Mouse (Mus musculus): Measurements from ENCODE around the gene Mob2. TPM values are rescaled to one million over a fixed set of nuclear protein-coding genes. Genes with fewer than 3 reads are reported as not detected.

Mob2 gene
- total RNA-seq, 2 experiments from 2014 or later, result 45.2 to 58.8 TPM

DNA sequence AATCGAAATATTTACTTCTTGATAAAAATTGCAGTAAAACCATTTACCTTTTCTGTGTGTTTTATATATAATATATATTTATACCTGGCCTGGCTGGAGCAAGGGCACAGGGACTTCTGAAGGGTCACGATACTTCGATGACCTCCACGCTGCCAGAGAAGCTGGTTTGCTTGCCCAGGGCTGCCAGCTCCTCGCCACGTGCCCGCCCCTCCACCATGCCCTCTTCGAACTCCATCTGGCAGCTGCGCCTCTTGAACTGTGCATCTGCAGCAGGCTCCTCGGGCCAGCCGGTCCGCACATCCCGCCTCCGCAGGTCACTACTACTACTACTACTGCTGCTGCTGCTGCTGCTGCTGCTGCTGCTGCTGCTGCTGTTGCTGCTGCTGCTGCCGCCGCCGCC is 20.9 kb upstream of the Mob2 start:
- DNase-seq (ENCODE audit: low spot score in 2 of 2), result no peak

GRCm38 (mm10) chr7:142080876-142081275 is 20.0 kb upstream of the Mob2 start:
- no peak for DNase-seq (ENCODE audit: low spot score in 2 of 2)

DNA sequence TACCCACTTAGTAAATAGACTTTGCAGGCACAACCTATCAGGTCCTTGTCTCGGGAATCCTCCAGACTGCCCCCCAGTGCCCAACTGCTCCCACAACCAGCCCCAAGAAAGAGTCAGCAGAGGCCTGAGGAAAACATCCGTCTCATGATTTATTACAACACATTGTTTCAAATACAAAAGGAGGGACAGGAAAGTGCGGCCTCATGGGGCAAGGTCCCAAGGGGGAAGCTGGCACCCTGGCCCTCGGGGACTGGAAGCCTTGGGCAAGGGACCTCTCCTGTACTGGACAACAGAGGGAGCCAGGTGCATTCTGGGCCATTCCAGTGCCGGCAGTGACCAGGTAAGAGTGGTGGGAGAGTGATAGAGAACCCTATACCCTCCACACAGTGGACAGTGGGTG is 18.5 kb upstream of the Mob2 start:
- DNase-seq (ENCODE audit: low spot score in 2 of 2), result no peak

GRCm38 (mm10) chr7:142077138-142077537 is 16.3 kb upstream of the Mob2 start:
- DNase-seq (ENCODE audit: low spot score in 2 of 2), result no peak

DNA sequence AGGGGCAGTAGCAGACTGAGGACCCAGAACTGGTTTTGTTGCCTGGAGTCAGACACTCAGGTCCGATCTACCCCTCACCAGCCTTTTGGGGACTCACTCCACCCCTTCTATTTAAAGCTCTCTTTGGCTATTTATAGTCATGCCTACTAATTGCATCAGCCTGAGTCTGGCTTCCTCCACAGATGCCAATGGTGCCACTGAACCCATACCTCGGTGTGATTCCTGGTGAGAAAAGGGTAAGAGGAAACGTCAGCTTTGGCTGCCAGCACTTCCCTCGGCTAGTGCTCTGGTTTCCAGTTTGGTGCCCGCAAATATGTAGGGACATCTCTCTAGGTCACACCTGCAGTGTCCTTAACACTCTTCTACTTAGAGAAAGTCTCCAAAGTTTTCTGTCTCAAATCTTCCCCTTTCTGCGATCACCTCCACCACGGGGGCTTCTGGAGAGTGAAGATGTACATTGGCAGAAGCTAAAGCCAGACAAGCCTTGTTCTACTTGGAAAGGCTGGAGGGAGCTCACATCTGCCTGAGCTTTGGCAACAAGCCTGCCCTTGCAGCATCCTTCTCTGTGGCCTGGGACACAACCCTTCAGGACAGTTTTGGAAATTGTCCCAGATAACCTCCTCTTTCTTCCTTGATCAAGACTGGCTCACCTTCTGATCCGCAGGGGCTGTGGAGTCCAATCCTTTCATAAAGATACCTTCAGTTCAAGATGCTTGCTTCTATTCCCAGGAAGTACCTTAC is 13.5 kb upstream of the Mob2 start:
- DNase-seq (ENCODE audit: low spot score in 2 of 2), result no peak

GRCm38 (mm10) chr7:142071717-142072116 is 10.9 kb upstream of the Mob2 start:
- no peak for DNase-seq (ENCODE audit: low spot score in 2 of 2)

DNA sequence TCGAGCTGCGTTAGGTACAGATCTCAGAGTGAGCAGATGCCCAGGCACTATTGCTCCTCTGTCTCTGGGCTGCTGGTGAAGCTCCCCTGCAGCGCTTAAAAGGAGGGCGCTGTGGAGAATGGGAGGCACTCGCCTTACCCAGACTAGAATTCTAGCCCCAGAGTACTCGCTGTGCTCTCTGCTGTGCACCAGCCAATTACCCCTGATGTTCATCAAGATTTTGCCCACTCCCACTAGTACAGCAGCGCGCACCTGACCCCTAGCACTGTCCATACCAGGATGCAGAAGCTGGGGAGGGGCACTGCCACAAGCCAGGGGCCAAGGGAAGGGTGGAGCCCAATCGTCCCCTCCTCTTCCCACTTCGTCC is 10.3 kb upstream of the Mob2 start:
- DNase-seq (ENCODE audit: low spot score in 2 of 2), result no peak

DNA sequence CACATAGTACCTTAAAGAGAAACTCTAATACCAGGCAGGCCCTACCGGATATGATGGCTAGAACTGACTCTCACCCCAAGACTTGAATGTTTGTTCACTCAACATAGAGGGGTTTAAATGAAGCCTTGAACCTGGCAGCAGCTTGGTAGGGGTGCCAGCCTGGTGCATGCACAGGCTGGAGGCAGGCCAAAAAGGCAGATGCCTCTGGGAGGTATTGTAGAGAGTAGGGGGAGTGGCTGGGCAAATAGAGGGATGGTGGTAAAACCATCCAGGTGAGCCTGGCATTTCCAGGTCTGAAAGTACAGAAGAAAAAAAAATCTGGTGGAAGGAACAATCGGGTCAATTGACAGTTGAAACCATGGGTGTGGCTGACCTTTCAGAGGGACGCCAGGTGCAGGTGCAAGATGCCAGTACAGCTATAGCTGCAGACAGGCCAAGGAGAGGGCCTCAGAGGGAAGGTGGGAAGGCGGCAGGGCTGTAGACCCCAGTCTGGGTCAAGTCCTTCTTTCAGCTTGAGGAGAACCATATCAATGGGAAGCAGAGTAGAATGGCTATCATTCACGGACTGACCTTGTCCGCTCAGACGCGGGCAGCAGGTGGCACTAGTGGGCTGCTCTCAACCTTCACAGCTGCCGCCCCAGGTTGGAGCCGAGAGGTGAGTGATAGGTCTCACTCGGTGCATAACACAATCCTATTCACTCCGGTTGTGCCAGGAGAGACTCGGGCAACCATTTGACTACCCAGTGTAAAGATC is 9.8 kb upstream of the Mob2 start:
- peak; percentile 77 for DNase-seq (ENCODE audit: low spot score in 2 of 2)

- DNase-seq (ENCODE audit: low spot score in 2 of 2), result no peak
Observed at GRCm38 (mm10) chr7:142068429-142068828, 7.6 kb upstream of the Mob2 start.

GRCm38 (mm10) chr7:142060185-142060930 is 507 bp downstream of the Mob2 start:
- DNase-seq (ENCODE audit: low spot score in 2 of 2), result peak in 1 of 2 experiments; percentile 19

DNA sequence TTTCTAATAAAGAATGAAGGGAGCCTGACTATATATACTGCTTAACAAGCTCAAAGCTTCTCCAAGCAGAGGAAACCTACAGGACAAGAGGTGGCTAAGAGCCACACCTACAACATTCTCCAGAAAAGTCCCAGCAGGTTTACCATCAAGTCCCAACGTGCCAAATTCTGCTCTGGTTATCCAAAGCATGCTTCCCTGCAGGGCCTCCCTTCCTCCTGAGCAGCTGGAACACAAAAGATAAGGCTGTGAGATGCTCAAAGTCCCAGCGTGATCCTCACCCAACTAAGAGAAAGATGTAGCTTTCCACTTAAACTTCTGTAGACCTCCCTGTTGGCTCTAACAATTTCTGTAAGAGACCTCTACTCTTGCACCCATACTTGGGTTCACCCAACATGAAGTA is 1.8 kb downstream of the Mob2 start:
- no peak for DNase-seq (ENCODE audit: low spot score in 2 of 2)

DNA sequence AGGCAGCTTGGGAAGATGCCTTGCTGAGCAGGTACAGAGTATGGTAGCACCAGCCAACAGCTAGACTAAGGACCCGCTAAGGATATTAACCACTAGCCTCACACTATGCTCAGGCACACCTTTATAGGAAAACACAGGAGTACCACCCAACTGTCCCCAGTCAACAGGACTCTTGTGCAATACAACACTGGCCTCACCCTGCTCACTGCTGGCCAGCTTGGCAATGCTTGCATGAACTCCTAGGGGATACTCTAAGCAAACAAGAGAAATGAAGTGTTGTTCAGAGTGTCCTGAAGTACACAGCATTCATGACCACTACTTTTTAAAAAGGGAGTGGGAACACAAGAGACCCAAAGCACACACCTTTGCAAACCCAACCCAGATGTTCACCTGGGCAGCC is 3.7 kb downstream of the Mob2 start:
- no peak for DNase-seq (ENCODE audit: low spot score in 2 of 2)

GRCm38 (mm10) chr7:142056601-142057061 is 4.2 kb downstream of the Mob2 start:
- no peak for DNase-seq (ENCODE audit: low spot score in 2 of 2)

DNA sequence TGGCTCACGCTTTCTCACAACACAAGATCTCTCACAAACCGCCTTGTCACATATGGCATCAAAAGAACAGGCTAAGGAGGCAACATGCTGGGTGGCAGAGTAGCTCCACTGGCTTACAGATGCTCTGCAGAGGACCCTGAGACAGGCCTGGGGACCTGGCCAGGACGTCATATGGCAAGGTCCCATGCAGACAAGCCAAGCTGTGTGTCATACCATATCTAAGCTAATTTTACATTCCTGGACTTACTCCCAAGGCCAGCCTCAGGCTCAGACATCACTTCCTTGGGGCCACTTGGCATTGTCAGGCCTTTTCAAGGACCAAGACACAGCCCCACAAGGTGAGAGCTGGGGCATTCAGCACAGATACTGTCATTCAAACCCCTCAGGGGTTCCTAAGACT is 5.4 kb downstream of the Mob2 start:
- DNase-seq (ENCODE audit: low spot score in 2 of 2), result peak in 1 of 2 experiments; percentile 22

DNA sequence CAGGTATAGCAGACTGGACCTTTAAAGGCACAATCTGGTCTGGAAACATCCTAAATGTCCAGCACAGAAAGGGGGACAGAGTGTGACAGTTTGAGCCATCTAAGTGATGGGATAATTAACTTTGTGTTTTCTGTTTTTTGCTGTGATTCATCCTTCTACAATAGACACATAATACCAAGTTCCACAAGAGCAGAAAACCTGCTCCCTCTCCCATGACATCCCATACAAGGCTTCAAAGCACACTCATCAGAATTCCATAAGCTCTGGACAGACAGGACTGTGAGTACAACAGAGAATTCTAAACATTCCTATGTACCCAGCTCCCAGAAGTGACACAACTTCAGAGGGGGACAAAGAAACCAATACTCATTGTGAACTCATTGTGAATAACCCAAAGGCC is 10.3 kb downstream of the Mob2 start:
- DNase-seq (ENCODE audit: low spot score in 2 of 2), result no peak

- DNase-seq (ENCODE audit: low spot score in 2 of 2), result no peak
Observed at GRCm38 (mm10) chr7:142045932-142046331, 14.9 kb downstream of the Mob2 start.

- DNase-seq (ENCODE audit: low spot score in 2 of 2), result no peak
Observed at GRCm38 (mm10) chr7:142045344-142045743, 15.5 kb downstream of the Mob2 start.

GRCm38 (mm10) chr7:142040756-142041155 is 20.1 kb downstream of the Mob2 start:
- DNase-seq (ENCODE audit: low spot score in 2 of 2), result no peak

GRCm38 (mm10) chr7:142037553-142038170 is 23.2 kb downstream of the Mob2 start:
- DNase-seq (ENCODE audit: low spot score in 2 of 2), result peak; percentile 26 to 35

DNA sequence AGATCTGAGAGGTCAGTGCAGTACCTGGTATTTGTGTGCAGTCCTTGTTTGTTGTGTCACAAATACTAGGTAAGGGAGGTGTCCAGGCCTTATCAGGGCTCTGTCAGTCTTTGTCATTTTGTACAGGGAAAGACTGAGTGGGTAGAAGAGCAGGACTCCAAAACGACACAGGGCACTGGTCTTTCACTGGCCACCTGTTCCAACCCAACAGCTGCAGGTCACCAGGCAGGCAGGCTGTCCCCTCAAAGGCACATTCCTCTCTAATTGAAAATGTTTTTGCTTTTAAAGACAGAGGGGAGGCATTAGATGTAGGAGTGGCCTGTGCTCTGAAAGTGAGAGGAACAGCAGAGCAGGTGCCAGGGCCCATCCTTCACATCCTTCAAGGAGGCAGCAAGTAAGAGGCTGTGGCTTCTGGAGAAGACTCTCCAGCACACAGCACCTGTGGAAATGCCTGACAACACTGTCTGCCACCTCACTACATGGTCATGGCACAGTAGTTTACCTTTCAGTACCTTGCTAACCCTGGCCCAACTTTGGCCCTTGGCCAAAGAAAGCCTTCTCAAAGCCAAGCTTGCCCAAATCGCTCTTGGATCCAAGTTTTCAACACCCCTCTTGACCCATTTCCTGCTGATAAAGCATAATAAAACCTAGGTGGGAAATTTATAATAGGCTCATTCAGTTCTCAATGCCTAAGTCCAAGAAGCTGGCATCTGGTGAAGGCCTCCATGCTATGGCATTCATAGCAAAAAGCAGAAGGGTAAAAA is 25.6 kb downstream of the Mob2 start:
- no peak for DNase-seq (ENCODE audit: low spot score in 2 of 2)

- DNase-seq (ENCODE audit: low spot score in 2 of 2), result no peak
Observed at GRCm38 (mm10) chr7:142034198-142034597, 26.7 kb downstream of the Mob2 start.

Data from adrenal gland, adult 18-20 months (tissue).